Mouse (Mus musculus) G1E (cell line): ENCODE results near the gene Arhgap32.

Source experiments
- CTCF ChIP-seq: IDR thresholded peaks from 2 replicates; pipeline ENCODE4 v1.5.1; 2012; ENCODE audit warnings: low read depth, low read length, inconsistent platforms, mixed read lengths
- GATA1 ChIP-seq: IDR thresholded peaks from 2 replicates; pipeline ENCODE4 v1.6.1; 2012; ENCODE audit warnings: borderline replicate concordance, low read length, inconsistent platforms, mixed read lengths
- POLR2AphosphoS5 ChIP-seq: IDR thresholded peaks from 2 replicates; pipeline ENCODE4 v1.6.1; 2012; ENCODE audit warnings: low read depth, low read length, inconsistent platforms; ENCODE audit not compliant: insufficient replicate concordance

- TF ChIP-seq CTCF (no peak), POLR2AphosphoS5 (no peak), GATA1 (no peak)
These were observed 20.4 kb upstream of the Arhgap32 start for GRCm38 (mm10) chr9:32095511-32095910.
